Mouse (Mus musculus): ENCODE measurements at regions not wholly inside any gene's neighbourhood (a gene's known extent, or its start where the extent isn't known, plus 50 kb on each side); places are given as distances from the start of the nearest gene placed in this dataset.
"Not testable (repeated sequence)": the region's sequence is repeated elsewhere in the genome, so short reads cannot be mapped to it uniquely, and the experiment has no call there.

DNA sequence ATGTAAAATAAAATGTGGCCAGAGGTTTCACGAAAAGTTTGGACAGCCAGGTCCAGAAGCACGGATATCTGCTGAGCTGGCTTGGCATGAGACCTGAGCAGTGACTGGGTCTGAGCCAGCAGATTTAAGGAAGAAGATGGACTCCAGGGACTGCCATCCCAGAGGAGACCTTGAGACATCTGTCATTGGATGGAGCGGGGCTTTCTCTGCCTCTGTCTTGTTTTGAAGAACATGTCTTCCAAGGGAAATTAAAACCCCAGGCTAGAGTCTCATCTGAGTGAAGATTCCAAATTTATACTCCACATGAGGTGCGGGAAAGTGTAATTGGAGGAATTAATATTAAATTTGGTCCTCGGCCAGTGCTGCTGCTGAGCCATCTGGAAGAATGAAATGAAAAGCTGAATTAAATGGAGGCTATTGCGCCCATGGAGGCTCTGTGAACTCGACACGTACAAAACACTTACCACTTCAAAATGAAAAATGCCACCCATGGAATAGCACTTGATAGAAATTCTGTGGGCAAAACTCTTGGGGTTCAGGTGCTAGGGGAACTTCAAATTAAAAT is 129.8 kb upstream of the Adcy2 start:
- no peak for DNase-seq (ENCODE audit: low spot score)
- H3K27ac ChIP-seq (replicated peaks): no peak overlapping the region
- 93% methylated on average over 8 of the region's 8 CpGs for WGBS
- H3K4me1 ChIP-seq: no peaks in the 10 kb centered on the region
- H3K36me3 ChIP-seq: no peaks in the 10 kb centered on the region
- no peaks in the 10 kb centered on the region for H3K27me3 ChIP-seq (ENCODE audit: low read depth, poor library complexity, severe bottlenecking)
- H3K4me3 ChIP-seq: no peak overlapping the region
- no peaks in the 10 kb centered on the region for H3K9me3 ChIP-seq (replicated peaks)

DNA sequence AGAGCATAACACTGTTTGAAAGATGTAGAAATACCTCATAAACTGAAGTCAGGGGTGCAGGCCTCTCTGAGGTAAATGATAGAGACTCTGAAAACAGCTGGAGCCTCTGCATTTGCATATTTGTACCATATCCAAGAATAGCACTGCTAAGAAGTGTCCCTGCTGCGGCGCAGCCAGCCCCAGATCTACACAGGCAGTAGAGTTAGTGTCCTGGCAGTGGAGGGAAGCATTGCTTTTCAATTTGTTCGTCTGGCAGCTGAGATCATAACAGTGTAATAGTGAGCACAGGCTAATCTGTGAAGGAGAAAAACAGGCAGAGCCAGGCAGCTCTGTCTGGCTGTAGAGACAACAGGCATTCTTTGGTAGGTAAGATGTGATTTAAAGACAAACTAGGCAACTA is 128.2 kb upstream of the Adcy2 start:
- 86% methylated on average over 3 of the region's 3 CpGs for WGBS
- Histone ChIP-seq H3K9me3 (replicated peaks) (no peaks in the 10 kb centered on the region), H3K27ac (replicated peaks) (no peak overlapping the region), H3K36me3 (no peaks in the 10 kb centered on the region), H3K27me3 (ENCODE audit: low read depth, poor library complexity, severe bottlenecking) (no peaks in the 10 kb centered on the region), H3K4me1 (no peaks in the 10 kb centered on the region), H3K4me3 (no peak overlapping the region)
- DNase-seq (ENCODE audit: low spot score): no peak

DNA sequence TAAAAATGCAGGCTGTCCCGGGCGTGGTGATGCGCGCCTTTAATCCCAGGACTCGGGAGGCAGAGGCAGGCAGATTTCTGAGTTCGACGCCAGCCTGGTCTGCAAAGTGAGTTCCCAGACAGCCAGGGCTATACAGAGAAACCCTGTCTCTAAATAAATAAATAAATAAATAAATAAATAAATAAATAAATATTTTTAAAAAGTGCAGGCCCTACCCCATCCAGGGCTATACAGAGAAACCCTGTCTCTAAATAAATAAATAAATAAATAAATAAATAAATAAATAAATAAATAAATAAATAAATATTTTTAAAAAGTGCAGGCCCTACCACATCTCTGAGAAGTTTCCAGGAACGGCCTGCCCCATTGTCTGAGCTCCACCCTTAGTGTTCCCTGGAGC is 119.4 kb upstream of the Adcy2 start:
- not testable (repeated sequence) for H3K4me1 ChIP-seq; H3K27me3 ChIP-seq (ENCODE audit: low read depth, poor library complexity, severe bottlenecking); DNase-seq (ENCODE audit: low spot score); H3K4me3 ChIP-seq; H3K9me3 ChIP-seq (replicated peaks); H3K36me3 ChIP-seq; H3K27ac ChIP-seq (replicated peaks)
- 95% methylated on average over 8 of the region's 8 CpGs for WGBS

DNA sequence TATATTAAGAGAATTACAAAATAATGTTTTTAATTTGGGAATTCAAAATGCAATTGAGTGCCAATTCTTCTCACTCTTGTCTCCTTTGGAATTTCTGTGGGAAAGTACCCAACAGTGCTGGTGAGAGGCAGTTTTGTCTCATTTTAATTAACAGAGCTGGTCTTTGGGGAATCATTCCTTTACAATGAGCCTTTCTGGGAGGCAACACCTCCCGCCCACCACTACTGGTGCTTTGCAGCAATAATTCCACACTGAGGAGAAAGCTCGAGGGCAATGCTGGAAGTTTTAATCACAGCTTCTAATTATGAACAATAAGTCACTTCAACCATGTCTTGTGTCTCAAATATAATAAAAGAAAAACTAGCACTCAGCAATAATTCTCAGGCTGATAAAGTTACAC is 109.8 kb upstream of the Adcy2 start:
- no peak overlapping the region for H3K4me3 ChIP-seq
- H3K27ac ChIP-seq (replicated peaks): no peak overlapping the region
- 72% methylated on average over 2 of the region's 2 CpGs for WGBS
- H3K4me1 ChIP-seq: no peaks in the 10 kb centered on the region
- no peaks in the 10 kb centered on the region for H3K36me3 ChIP-seq
- no peaks in the 10 kb centered on the region for H3K9me3 ChIP-seq (replicated peaks)
- H3K27me3 ChIP-seq (ENCODE audit: low read depth, poor library complexity, severe bottlenecking): no peaks in the 10 kb centered on the region
- DNase-seq (ENCODE audit: low spot score): no peak

DNA sequence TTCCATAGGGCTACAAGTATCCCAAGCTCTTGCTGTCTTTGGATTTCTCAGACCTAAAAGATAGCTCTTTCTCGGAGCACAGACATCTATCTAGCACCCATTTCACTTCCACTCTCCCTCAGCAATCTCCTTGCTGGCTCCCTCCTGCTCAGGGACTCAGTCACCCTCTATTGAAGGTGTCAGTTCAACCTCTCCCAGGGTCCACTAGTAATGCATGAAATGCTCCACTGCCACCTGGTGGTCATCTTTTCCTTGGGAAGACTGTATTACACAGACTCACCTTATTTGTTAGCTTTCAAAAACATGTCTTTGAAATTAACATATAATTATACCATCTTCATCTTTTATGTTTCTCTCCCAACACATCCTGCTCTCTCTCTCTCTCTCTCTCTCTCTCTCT is 87.3 kb upstream of the Adcy2 start:
- Histone ChIP-seq H3K27me3 (ENCODE audit: low read depth, poor library complexity, severe bottlenecking) (no peaks in the 10 kb centered on the region), H3K36me3 (no peaks in the 10 kb centered on the region), H3K27ac (replicated peaks) (no peak overlapping the region), H3K4me1 (no peaks in the 10 kb centered on the region), H3K9me3 (replicated peaks) (no peaks in the 10 kb centered on the region), H3K4me3 (no peak overlapping the region)
- 56% methylated on average over 1 of the region's 1 CpGs for WGBS
- DNase-seq (ENCODE audit: low spot score): peak; percentile 14

DNA sequence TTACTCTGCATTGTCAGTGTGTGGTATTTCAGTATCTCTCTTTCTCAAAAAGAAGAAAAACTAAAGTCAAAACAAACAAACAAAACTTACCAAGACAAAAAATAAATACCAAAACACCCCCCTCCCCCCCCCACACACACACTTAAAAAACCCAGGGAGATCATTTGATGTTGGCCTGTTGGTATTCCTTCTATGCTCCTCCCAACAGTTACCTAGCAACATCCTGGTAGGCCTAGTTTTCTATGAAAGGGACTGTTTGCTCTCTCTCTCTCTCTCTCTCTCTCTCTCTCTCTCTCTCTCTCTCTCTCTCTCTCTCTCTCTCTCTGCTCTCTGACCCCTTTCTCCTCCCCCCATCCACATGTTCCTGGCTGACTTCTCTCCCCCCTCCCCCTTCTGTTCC is 71.0 kb upstream of the Adcy2 start:
- H3K27me3 ChIP-seq (ENCODE audit: low read depth, poor library complexity, severe bottlenecking): no peaks in the 10 kb centered on the region
- H3K36me3 ChIP-seq: no peaks in the 10 kb centered on the region
- H3K4me3 ChIP-seq: no peak overlapping the region
- DNase-seq (ENCODE audit: low spot score): no peak
- H3K9me3 ChIP-seq (replicated peaks): no peaks in the 10 kb centered on the region
- no peak overlapping the region for H3K27ac ChIP-seq (replicated peaks)
- H3K4me1 ChIP-seq: peaks cover 5% of the 10 kb centered on the region; the same call in 1 of the 2 replicates

DNA sequence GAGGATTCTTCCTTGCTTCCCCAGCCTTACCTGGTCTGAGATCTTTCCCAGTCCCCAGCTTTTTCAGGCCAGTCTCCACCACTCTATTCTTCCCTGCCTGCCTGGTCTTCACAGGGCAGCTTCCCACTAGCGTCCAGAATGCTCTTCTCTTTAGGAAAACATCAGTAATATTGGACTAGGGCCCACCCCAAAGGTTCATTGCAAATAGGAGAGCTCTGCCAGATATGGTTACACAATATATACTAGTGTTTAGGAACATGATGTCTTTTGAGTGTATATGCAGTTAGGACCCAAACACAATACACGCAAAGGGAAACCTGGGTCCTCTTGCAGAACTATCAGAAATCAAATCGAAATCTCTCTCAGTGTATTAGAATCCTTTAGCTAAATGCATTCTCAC is 70.5 kb upstream of the Adcy2 start:
- Histone ChIP-seq H3K4me1 (peaks cover 5% of the 10 kb centered on the region; the same call in 1 of the 2 replicates), H3K4me3 (no peak overlapping the region), H3K27me3 (ENCODE audit: low read depth, poor library complexity, severe bottlenecking) (no peaks in the 10 kb centered on the region), H3K27ac (replicated peaks) (no peak overlapping the region), H3K9me3 (replicated peaks) (no peaks in the 10 kb centered on the region), H3K36me3 (no peaks in the 10 kb centered on the region)
- 88% methylated on average over 3 of the region's 3 CpGs for WGBS
- no peak for DNase-seq (ENCODE audit: low spot score)

DNA sequence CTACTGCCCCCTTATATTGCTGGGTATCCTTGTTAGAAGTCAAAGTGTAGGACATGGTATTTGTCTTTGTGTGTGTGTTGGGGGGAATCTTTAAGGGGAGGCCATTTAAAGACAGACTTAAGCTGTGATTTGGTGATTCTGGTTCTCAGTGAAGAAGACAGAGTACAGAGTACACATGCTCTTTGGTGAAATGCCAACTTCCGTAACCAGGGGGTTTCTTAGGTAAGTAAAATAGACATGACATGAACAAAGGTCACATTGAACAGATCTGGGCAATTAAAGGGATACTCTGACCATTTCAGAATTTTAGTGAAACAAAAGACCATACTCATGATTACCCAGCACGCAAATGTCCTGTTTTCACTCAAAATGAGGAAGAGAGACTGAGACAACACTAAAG is 67.3 kb upstream of the Adcy2 start:
- Histone ChIP-seq H3K9me3 (replicated peaks) (no peaks in the 10 kb centered on the region), H3K36me3 (no peaks in the 10 kb centered on the region), H3K4me3 (no peak overlapping the region), H3K27me3 (ENCODE audit: low read depth, poor library complexity, severe bottlenecking) (no peaks in the 10 kb centered on the region), H3K27ac (replicated peaks) (no peak overlapping the region), H3K4me1 (peaks cover 5% of the 10 kb centered on the region; the same call in 1 of the 2 replicates)
- no peak for DNase-seq (ENCODE audit: low spot score)
- WGBS: 83% methylated on average over 2 of the region's 2 CpGs

DNA sequence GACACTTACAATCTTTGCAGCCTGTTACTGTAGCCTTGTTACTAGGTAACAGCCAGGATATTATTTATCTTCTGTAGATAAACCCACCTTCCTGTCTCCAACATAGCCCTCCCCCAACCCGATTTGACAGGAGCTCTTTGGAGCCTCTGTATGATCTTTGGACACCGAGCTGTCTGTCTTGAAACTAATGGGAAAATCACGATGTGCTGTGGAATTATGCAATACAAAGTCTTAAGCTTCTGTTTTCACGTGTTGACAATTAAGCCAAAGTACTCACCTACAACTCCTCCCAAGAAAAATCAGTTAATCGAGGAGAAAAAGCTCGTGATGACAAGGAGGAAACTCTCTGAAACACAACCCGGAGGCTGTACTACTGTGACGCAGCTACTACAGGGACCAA is 65.9 kb upstream of the Adcy2 start:
- 89% methylated on average over 8 of the region's 8 CpGs for WGBS
- DNase-seq (ENCODE audit: low spot score): no peak

DNA sequence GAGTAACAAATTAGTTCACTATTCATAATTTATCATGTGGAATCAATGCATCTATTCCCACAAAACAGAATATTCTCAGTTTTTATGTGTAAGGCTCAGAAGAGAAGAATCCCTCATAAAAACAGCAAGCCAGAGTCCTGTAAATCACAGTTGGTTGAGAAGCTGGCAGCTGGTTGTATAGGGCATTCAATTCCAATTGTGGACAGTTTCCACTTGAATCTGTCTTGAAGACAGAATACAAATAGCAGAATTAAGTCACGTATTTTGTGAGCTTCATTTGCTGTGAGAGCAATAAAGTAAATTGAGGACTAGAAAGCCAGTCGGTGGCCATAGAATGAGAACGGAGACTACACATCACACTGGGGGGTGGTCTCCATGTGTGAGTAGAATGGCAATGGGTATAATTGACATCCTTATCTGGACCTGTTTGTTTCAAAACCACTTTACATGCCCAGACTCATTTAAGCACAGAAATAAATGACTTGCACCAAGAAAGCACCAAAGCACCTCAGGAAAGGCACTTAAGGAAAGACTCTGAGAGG is 63.4 kb upstream of the Adcy2 start:
- H3K27ac ChIP-seq (replicated peaks): no peak overlapping the region
- H3K36me3 ChIP-seq: no peaks in the 10 kb centered on the region
- H3K27me3 ChIP-seq (ENCODE audit: low read depth, poor library complexity, severe bottlenecking): no peaks in the 10 kb centered on the region
- H3K9me3 ChIP-seq (replicated peaks): no peaks in the 10 kb centered on the region
- H3K4me1 ChIP-seq: no peaks in the 10 kb centered on the region
- DNase-seq (ENCODE audit: low spot score): no peak
- 83% methylated on average over 3 of the region's 3 CpGs for WGBS
- no peak overlapping the region for H3K4me3 ChIP-seq

More for the DNA sequence above, 65.9 kb upstream of the Adcy2 start:
- Histone ChIP-seq H3K27me3 (ENCODE audit: low read depth, poor library complexity, severe bottlenecking) (no peaks in the 10 kb centered on the region), H3K4me1 (peaks cover under 1% of the 10 kb centered on the region; the same call in 1 of the 2 replicates), H3K36me3 (no peaks in the 10 kb centered on the region), H3K4me3 (no peak overlapping the region), H3K27ac (replicated peaks) (no peak overlapping the region), H3K9me3 (replicated peaks) (no peaks in the 10 kb centered on the region)

DNA sequence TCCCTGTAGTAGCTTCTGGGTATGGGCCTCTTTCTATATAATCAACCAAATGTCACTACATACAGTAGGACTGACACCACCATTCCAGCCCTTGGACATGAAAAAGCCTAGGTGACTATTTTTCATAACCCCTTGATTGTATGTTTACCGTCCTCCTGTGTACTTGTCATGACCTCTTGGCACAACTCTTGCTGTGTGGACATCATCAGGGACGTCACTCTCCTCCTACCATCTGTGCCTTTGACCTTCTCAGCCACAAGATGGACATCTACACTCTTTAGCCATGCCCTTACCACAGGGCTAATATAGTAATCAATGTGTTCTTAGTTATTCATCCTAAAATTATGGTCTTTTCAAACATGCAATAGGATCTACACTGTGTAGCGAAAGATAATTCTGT is 62.1 kb upstream of the Adcy2 start:
- no peak overlapping the region for H3K27ac ChIP-seq (replicated peaks)
- no peaks in the 10 kb centered on the region for H3K27me3 ChIP-seq (ENCODE audit: low read depth, poor library complexity, severe bottlenecking)
- no peak overlapping the region for H3K4me3 ChIP-seq
- DNase-seq (ENCODE audit: low spot score): no peak
- H3K4me1 ChIP-seq: no peaks in the 10 kb centered on the region
- WGBS: 89% methylated on average over 3 of the region's 3 CpGs
- no peaks in the 10 kb centered on the region for H3K36me3 ChIP-seq
- H3K9me3 ChIP-seq (replicated peaks): no peaks in the 10 kb centered on the region

Measured in midbrain, embryonic 10.5 days (tissue).